Mouse (Mus musculus) c-Kit-positive CD71-negative TER-119-negative erythroid progenitor cells, embryonic 14.5 days (primary cell): ENCODE data around the gene Stk4.

ENCODE experiments used
- DNase-seq: peaks from one replicate; pipeline ENCODE4 v3.0.0-alpha.2; 2013; ENCODE audit warnings: low read depth

Stk4 gene

DNA sequence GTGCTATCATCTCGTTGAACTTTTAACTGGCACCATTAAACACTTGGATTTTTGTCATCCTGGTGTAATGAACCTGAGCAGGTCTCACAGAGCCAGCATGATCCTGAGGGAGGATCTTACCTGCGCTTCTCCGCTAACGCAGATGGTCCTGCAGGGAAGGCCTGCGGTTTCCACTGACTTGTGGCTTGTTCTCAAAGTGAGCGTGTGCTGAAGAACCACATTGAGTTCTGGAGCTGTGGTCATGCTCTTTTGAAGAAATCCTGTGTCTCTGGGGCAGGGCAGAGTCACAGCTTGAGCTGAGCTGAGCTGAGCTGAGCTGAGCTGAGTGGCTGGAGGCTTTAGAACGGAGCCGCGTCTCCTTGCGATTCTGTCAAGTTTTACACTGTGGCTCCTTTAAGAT lies 11.5 kb downstream of the Stk4 start:
- DNase-seq: no peak

DNA sequence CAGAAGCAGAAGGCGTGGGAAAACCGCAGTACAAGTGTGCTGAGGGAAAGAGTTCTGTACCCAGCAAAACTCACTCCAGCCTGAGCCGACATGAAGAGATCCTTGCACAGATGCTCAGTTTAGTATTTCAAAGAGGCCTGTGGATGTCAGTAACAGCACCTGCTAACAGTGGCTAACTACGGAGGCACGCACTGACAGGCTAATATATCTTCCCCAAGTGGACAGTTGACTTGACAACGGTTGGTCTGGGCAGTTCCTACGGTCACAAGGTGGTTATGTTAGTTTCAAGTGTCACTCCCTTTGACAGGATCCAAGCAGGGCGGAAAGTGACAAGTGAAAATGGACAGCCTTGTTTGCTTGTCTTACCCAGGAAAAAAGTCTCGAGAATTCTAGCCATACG lies 12.1 kb downstream of the Stk4 start:
- no peak for DNase-seq

- DNase-seq: peak; percentile 75
These were observed 13.7 kb downstream of the Stk4 start for GRCm38 (mm10) chr2:164083609-164084341.

- DNase-seq: no peak
These were observed 14.2 kb downstream of the Stk4 start for GRCm38 (mm10) chr2:164084342-164084700.

DNA sequence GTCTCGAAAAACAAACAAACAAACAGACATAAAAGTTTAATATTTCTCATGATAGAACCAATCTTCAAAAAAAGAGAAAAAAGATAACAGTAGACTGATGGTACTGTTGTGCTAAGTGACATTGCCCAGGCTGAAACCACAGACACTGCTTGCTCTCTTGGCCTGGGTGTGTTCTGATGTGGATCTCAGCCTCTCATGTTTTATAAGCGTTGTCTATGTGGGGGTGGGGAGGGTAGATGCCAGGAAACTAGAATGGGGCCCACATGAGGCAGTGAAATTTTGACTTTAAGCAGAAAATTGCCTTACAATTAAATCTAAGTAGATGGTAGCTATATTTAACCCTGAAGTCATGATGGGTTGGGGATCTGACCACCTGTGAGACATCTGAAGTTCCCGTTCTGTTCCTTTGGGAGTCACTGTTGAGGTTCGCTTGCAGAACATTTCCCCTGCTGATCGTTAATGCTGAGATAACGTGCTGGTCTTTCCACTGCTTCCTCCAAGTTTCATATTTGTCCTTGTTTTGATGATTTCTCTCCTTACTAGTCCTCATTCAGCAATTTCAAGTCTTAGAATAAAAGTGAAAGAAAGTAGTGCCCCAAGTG lies 17.4 kb downstream of the Stk4 start:
- no peak for DNase-seq

DNA sequence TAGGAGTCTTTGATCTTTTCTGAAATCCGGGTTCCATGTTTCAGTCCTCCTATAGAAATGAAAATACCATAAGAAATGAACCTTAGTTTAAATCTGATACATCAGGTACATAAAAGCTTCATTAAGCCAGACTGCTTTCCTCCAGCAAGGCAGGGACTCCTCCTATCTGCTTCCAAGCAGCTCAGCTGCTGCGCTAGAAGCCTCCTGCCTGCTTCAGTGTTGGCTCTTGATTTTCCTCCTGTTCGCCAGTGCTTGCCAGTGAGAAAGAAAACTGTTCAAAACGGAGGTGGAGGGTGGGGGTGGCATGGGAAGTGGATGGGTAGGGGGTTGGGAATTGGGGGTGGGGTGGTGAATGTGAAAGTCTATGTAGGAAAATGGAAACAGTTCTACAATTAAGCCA lies 19.4 kb downstream of the Stk4 start:
- no peak for DNase-seq

- DNase-seq: no peak
These were observed 24.0 kb downstream of the Stk4 start for GRCm38 (mm10) chr2:164094152-164094551.

GRCm38 (mm10) chr2:164098603-164099250 lies 28.6 kb downstream of the Stk4 start:
- DNase-seq: no peak

GRCm38 (mm10) chr2:164101936-164102335 lies 31.8 kb downstream of the Stk4 start:
- DNase-seq: no peak

GRCm38 (mm10) chr2:164102366-164102765 lies 32.2 kb downstream of the Stk4 start:
- no peak for DNase-seq

DNA sequence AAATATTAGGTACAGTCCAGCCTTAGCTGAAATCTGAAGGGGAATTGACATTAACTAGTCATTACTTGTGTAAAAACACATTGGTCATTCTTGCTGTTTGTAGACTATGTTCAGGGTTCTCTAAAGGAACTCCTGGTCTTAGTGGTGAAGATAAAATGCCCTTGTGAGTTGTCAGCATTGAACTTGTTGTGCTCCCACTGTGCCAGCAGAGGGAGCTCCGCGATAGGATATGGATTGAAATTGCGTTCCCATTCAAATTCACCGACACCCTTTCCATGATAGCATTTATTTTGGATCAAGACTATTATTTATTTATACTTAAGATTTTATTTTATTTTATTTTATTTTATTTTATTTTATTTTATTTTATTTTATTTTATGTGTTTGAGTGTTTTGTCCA lies 33.4 kb downstream of the Stk4 start:
- DNase-seq: peak; percentile 32

DNA sequence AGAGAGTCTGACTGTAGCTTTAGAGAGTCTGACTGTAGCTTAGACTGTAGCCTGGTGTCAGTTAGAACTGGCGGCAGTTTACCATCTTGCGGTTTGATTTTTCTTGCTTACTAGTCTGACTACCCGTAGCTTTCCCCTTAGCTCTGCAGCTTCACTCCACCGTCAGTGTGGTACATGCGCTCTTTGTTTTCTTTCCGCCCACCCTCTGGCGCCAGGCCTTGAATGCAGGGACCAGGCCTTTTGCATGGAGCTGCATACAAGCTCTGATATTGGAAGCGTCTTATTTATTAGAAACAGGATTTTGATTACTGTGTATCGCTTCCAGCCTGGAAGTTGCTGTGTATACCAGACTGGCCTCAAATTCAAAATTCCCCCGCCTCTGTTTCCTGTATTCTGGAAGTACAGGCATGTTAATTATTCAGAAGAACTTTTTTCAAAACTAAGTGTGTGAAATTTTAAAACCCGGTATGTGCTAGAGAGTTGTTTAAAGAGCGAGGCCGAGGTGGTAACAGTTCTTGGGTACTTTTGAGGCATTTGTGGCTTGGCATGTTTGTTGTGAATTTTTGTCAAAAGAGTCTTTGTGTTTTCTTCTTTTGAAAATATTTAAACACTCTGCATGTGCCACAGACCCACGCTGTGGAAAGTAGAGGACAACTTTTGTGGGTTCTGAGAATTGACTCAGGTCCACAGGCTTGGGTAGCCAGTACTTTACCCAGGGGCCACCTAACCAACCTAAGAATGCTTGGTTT lies 36.3 kb downstream of the Stk4 start:
- no peak for DNase-seq

DNA sequence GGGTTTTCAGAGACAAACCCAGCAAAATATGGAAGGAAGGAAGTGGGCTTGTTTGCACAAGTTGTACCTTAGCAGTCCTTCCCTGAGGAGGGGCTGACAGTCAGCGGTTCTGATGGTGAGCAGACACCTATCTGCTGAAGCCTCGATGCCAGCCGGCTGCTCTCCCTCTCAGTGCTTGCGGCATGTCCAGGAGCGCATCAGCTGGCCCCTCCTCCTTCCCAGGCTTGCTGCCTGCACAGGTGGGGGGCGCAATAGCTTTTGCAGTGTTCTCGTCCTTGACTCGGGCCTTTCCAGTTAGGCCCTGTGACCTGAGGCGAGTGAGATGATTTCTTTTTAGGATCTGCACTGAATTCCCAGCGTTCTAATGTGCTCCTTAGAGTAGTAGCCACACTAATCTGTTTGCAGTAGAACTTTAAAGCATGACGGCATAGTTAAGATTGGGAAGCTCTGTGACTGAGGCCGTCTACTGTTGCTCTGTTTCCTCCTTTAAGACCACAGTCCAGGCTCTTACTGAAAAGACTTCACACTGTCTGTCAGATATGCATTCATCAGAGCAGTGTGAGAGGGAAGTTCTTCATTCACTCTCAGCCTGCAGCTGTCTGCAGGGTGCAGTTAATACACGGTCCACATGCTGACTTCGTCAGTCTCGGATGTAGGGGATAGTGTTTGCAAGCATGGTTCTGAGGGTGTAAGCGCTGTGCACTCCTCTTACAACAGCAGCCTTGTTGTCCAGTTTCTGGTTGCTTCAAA lies 37.2 kb downstream of the Stk4 start:
- DNase-seq: no peak

GRCm38 (mm10) chr2:164108501-164108900 lies 38.4 kb downstream of the Stk4 start:
- no peak for DNase-seq

- no peak for DNase-seq
These were observed 41.4 kb downstream of the Stk4 start for GRCm38 (mm10) chr2:164111546-164111945.

DNA sequence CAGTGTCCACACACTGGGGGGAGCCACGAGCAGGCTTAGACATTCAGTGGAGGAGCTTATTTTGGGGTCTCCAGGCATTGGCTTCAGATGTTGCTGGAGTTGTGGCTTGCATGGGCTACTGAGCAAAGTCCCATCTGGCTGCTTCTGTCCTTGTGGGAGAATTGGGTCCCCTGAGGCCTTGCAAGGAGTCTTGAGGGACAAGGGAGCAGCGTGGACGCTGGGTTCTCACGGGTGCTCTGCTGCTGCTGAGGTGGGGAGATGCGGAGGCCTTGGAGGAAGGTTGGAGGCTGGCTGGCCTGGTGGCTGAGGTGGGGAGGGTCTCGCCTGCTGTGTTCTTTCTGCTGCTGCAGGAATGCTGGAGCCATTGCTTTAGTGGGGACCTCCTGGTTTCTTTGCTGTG lies 43.9 kb downstream of the Stk4 start:
- no peak for DNase-seq

- DNase-seq: no peak
These were observed 45.4 kb downstream of the Stk4 start for GRCm38 (mm10) chr2:164115531-164115930.

GRCm38 (mm10) chr2:164119503-164119902 lies 49.4 kb downstream of the Stk4 start:
- DNase-seq: no peak

- DNase-seq: no peak
These were observed 53.1 kb downstream of the Stk4 start for GRCm38 (mm10) chr2:164123169-164123766.

GRCm38 (mm10) chr2:164126533-164126955 lies 56.4 kb downstream of the Stk4 start:
- no peak for DNase-seq

DNA sequence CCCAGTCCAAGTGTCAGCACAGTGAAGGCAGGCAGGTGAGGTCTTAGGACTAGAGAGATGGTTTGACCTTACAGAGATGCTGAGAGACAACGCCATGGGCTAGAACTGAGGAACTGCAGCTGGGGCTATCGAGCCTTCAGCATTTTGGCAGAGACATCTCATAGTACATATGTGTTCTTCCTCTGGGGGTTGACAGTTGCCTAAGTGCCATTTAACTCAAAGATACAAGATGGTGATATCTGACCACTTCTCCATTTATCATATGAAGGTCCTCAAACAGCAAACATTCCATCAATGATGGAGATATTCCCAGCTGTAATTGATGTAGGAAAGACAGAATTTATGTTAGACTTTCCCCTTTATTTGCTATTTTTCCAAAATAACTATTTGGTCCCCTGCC lies 57.2 kb downstream of the Stk4 start:
- DNase-seq: no peak
